Mouse (Mus musculus): ENCODE data around the gene Cyp2s1. TPM values are rescaled to one million over a fixed set of nuclear protein-coding genes. Genes with fewer than 3 reads are reported as not detected.

The Cyp2s1 gene
- total RNA-seq (2021) = 1 to 10 TPM; 4.8 to 7.7 TPM
- long read RNA-seq, experiment 1, partial matches to known transcripts = 0 of 1 reads
- long read RNA-seq, experiment 1, other reads (novel, unspliced or antisense) = 0 of 1 reads
- long read RNA-seq, experiment 2, transcript Cyp2s1-201 (9 exons, 2,745 nt) = major isoform, 11 of 14 reads
- long read RNA-seq, experiment 2, partial matches to known transcripts = 1 of 14 reads
- long read RNA-seq, experiment 2, other reads (novel, unspliced or antisense) = 2 of 14 reads

GRCm38 (mm10) chr7:25816241-25816919 is at the start of gene Cyp2s1:
TSS of gene Cyp2s1 (minus strand) at chr7:25816913.
- no peak for DNase-seq (ENCODE audit: low spot score in 2 of 2)

GRCm38 (mm10) chr7:25864861-25865260 is 48.1 kb upstream of the Cyp2s1 start:
- no peak for DNase-seq (ENCODE audit: low spot score in 2 of 2)

GRCm38 (mm10) chr7:25863756-25864155 is 47.0 kb upstream of the Cyp2s1 start:
- DNase-seq (ENCODE audit: low spot score in 2 of 2) = no peak

GRCm38 (mm10) chr7:25862365-25862764 is 45.7 kb upstream of the Cyp2s1 start:
- DNase-seq (ENCODE audit: low spot score in 2 of 2) = no peak

- no peak for DNase-seq (ENCODE audit: low spot score in 2 of 2)
Observed at GRCm38 (mm10) chr7:25859962-25860870, 43.5 kb upstream of the Cyp2s1 start.

- peak; percentile 19 to 30 for DNase-seq (ENCODE audit: low spot score in 2 of 2)
Observed at GRCm38 (mm10) chr7:25855082-25855481, 38.4 kb upstream of the Cyp2s1 start.

GRCm38 (mm10) chr7:25848444-25848812 is 31.7 kb upstream of the Cyp2s1 start:
- no peak for DNase-seq (ENCODE audit: low spot score in 2 of 2)

- peak; percentile 72 to 84 for DNase-seq (ENCODE audit: low spot score in 2 of 2)
Observed at GRCm38 (mm10) chr7:25847722-25848443, 31.2 kb upstream of the Cyp2s1 start.

- DNase-seq (ENCODE audit: low spot score in 2 of 2) = no peak
Observed at GRCm38 (mm10) chr7:25844885-25845284, 28.2 kb upstream of the Cyp2s1 start.

- DNase-seq (ENCODE audit: low spot score in 2 of 2) = no peak
Observed at GRCm38 (mm10) chr7:25844423-25844822, 27.7 kb upstream of the Cyp2s1 start.

GRCm38 (mm10) chr7:25843492-25843891 is 26.8 kb upstream of the Cyp2s1 start:
- DNase-seq (ENCODE audit: low spot score in 2 of 2) = no peak

GRCm38 (mm10) chr7:25840908-25841307 is 24.2 kb upstream of the Cyp2s1 start:
- no peak for DNase-seq (ENCODE audit: low spot score in 2 of 2)

- no peak for DNase-seq (ENCODE audit: low spot score in 2 of 2)
Observed at GRCm38 (mm10) chr7:25835188-25835891, 18.6 kb upstream of the Cyp2s1 start.

- no peak for DNase-seq (ENCODE audit: low spot score in 2 of 2)
Observed at GRCm38 (mm10) chr7:25831557-25832530, 15.1 kb upstream of the Cyp2s1 start.

GRCm38 (mm10) chr7:25830251-25830650 is 13.5 kb upstream of the Cyp2s1 start:
- DNase-seq (ENCODE audit: low spot score in 2 of 2) = no peak

- no peak for DNase-seq (ENCODE audit: low spot score in 2 of 2)
Observed at GRCm38 (mm10) chr7:25827199-25827598, 10.5 kb upstream of the Cyp2s1 start.

GRCm38 (mm10) chr7:25826029-25826428 is 9.3 kb upstream of the Cyp2s1 start:
- no peak for DNase-seq (ENCODE audit: low spot score in 2 of 2)

- no peak for DNase-seq (ENCODE audit: low spot score in 2 of 2)
Observed at GRCm38 (mm10) chr7:25825043-25825442, 8.3 kb upstream of the Cyp2s1 start.

GRCm38 (mm10) chr7:25815571-25815970 is 1.1 kb downstream of the Cyp2s1 start:
- DNase-seq (ENCODE audit: low spot score in 2 of 2) = no peak

Data from adrenal gland, postnatal 4 days (tissue).